8 mouse cellular contexts compared by ENCODE assay signal in the genomic region with DNA sequence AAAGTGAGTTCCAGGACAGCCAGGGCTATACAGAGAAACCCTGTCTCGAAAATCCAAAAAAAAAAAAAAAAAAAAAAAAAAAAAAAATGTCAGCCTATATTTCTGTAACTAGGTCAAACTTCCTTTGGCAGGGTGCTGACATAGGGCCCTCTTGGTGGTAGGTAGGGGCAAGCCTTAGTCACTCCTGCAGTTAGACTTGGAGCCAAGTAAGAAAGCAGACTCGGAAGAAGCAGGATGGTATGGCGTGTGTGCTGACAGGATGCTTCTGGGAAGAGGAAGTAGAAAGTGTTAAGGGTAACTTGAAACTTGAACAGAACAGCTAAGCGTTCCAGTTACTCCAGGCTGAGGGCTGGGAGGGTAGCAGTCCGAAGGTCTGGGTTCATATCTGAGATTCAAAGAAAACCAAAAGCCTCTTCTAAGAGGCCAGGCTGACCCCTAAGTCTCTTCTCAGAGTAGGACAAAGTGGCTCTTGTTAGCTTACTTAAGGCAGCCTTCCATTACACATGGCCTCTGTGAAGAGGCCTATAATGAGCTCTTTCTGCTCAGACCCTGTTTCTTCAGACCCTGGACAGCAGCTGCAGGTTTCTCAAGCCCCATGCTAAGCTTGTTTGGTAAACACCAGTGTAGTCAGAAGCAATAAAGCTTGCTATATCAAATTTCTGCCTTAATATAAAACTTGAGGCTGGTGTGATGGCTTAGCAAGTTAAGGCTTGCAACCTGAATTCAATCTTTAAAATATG. TPM values are rescaled to one million over a fixed set of nuclear protein-coding genes. Genes with fewer than 3 reads are reported as not detected.
A peak's percentile ranks its signal among the peaks of the same experiment; 100 is the strongest.
DNase-seq lines count a peak whose midpoint lies in the region; ATAC-seq and TF ChIP-seq lines count a peak whose summit lies in the region.
"Had no signal": no experiment of that assay in that cellular context is flagged by ENCODE, and none has a peak within 500 bp of the region (broad histone marks: within the 10 kb centered on the region; RNA-seq: fewer than 3 reads in every experiment).

No protein-coding gene starts in this region.

- H3K4me3 ChIP-seq in kidney, postnatal 0 days (replicated peaks; ENCODE audit: low read depth, low read length): no peak overlapping the region
- no peak overlapping the region for H3K4me3 ChIP-seq in bone marrow, adult 2 months (replicated peaks; ENCODE audit: control insufficient read depth, low read depth, low read length)
- no peak overlapping the region for H3K4me3 ChIP-seq in embryonic facial prominence, embryonic 14.5 days (ENCODE audit: low read depth, low read length)
- H3K4me3 ChIP-seq in macrophage (ENCODE audit: inconsistent target): no peak overlapping the region
- H3K4me3 ChIP-seq: midbrain, embryonic 15.5 days had no signal

- H3K4me2 ChIP-seq in kidney, postnatal 0 days (ENCODE audit: low read length): no peak overlapping the region
- H3K4me2 ChIP-seq in embryonic facial prominence, embryonic 14.5 days (ENCODE audit: low read depth, low read length): no peak overlapping the region
- H3K4me2 ChIP-seq: midbrain, embryonic 15.5 days had no signal

- H3K79me2 ChIP-seq in macrophage (ENCODE audit: inconsistent target): peaks cover 69% of the 10 kb centered on the region

- ATAC-seq in kidney, postnatal 0 days (replicated peaks; ENCODE audit: low FRiP score, low read depth): no peak
- ATAC-seq in embryonic facial prominence, embryonic 14.5 days (ENCODE audit: low read depth): no peak

- WGBS in kidney, postnatal 0 days: 54% methylated on average over 5 of the region's 5 CpGs
- 24% methylated on average over 5 of the region's 5 CpGs for WGBS in bone marrow, adult 2 months
- 57% methylated on average over 4 of the region's 5 CpGs for WGBS in embryonic facial prominence, embryonic 14.5 days
- 2% methylated on average over 4 of the region's 5 CpGs for WGBS in macrophage (ENCODE audit: missing documents)

- no peak for TF ChIP-seq CTCF in kidney, postnatal 0 days (IDR thresholded peaks at IDR 0.05; ENCODE audit: low read depth)
- TF ChIP-seq CTCF in bone marrow, adult 2 months (IDR thresholded peaks at IDR 0.05; ENCODE audit: control insufficient read depth, insufficient read depth, low read length): no peak

- no peak overlapping the region for H3K9ac ChIP-seq in kidney, postnatal 0 days (ENCODE audit: low read depth, low read length)
- no peak overlapping the region for H3K9ac ChIP-seq in embryonic facial prominence, embryonic 14.5 days (ENCODE audit: low read depth, low read length)
- H3K9ac ChIP-seq: midbrain, embryonic 15.5 days had no signal

- H3K36me3 ChIP-seq in kidney, postnatal 0 days (ENCODE audit: insufficient read depth, low read length): peaks cover 54% of the 10 kb centered on the region
- H3K36me3 ChIP-seq in embryonic facial prominence, embryonic 14.5 days (ENCODE audit: control insufficient read depth, insufficient read depth, low read length): peaks cover 92% of the 10 kb centered on the region
- H3K36me3 ChIP-seq in macrophage (ENCODE audit: inconsistent target): peaks cover 27% of the 10 kb centered on the region; the same call in 1 of the 2 replicates

- DNase-seq in kidney, postnatal 0 days (ENCODE audit: low spot score): no peak
- DNase-seq in kidney, postnatal 14 days: no peak
- DNase-seq in embryonic facial prominence, embryonic 14.5 days (ENCODE audit: low spot score): peak; percentile 42
- DNase-seq in frontal cortex, postnatal 36 days (ENCODE audit: low spot score in 2 of 2): no peak
- no peak for DNase-seq in gastrocnemius, adult 18-20 months (ENCODE audit: low spot score)

- H3K27me3 ChIP-seq in kidney, postnatal 0 days (ENCODE audit: insufficient read depth, low read length): no peaks in the 10 kb centered on the region
- no peaks in the 10 kb centered on the region for H3K27me3 ChIP-seq in embryonic facial prominence, embryonic 14.5 days (replicated peaks; ENCODE audit: control insufficient read depth, insufficient read depth, low read length)
- H3K27me3 ChIP-seq: midbrain, embryonic 15.5 days had no signal

- no peak for TF ChIP-seq POLR2A in bone marrow, adult 2 months (IDR thresholded peaks at IDR 0.05; ENCODE audit: borderline replicate concordance, control insufficient read depth, low read depth, low read length)

- H3K9me3 ChIP-seq in kidney, postnatal 0 days (replicated peaks; ENCODE audit: low read length): no peaks in the 10 kb centered on the region
- H3K9me3 ChIP-seq in embryonic facial prominence, embryonic 14.5 days (ENCODE audit: control insufficient read depth, low read length): no peaks in the 10 kb centered on the region
- H3K9me3 ChIP-seq: midbrain, embryonic 15.5 days had no signal

- no peaks in the 10 kb centered on the region for H3K4me1 ChIP-seq in kidney, postnatal 0 days (replicated peaks; ENCODE audit: insufficient read depth, low read length)
- H3K4me1 ChIP-seq in bone marrow, adult 2 months (ENCODE audit: control insufficient read depth, insufficient read depth, low read length): peaks cover 5% of the 10 kb centered on the region
- H3K4me1 ChIP-seq in embryonic facial prominence, embryonic 14.5 days (ENCODE audit: control insufficient read depth, insufficient read depth, low read length): no peaks in the 10 kb centered on the region
- H3K4me1 ChIP-seq: midbrain, embryonic 15.5 days had no signal

- peak overlapping the region; percentile 66 for H3K27ac ChIP-seq in kidney, postnatal 0 days
- peak overlapping the region; percentile 36; the same call in 1 of the 2 replicates for H3K27ac ChIP-seq in bone marrow, adult 2 months (ENCODE audit: control insufficient read depth, insufficient read depth, low read depth, low read length, poor library complexity)
- peak overlapping the region; percentile 11; the same call in 1 of the 2 replicates for H3K27ac ChIP-seq in embryonic facial prominence, embryonic 14.5 days (replicated peaks; ENCODE audit: low read depth, low read length)
- peak overlapping the region; percentile 99 for H3K27ac ChIP-seq in macrophage
- H3K27ac ChIP-seq: midbrain, embryonic 15.5 days had no signal

RNA-seq across cellular contexts. Expression of a gene that starts 17.0 kb away (rescaled TPM):
- 22.5 and 24.9 TPM in 2 replicates for polyA plus RNA-seq in kidney, postnatal 0 days (2015; fragmentation: Nextera tagmentation; extraction: Ambion mirVana)
- 5.0 and 6.8 TPM in 2 replicates for polyA plus RNA-seq in bone marrow, adult 2 months (2011; ENCODE audit: insufficient read depth, insufficient read length, low replicate concordance, missing spikeins)
- polyA plus RNA-seq in embryonic facial prominence, embryonic 14.5 days (2014; fragmentation: Nextera tagmentation; extraction: Ambion mirVana): 27.9 and 32.5 TPM in 2 replicates
- 10 to 100 TPM in 14 of 26 experiments, 1 to 10 TPM in 12; 1.8 to 35.2 (median 12.6) TPM for total RNA-seq in macrophage (2018; cell fraction: chromatin; rRNA removed)
- total RNA-seq in macrophage (2018; cell fraction: cytosol; rRNA removed): 1 to 10 TPM; 2.3 to 8.1 (median 5.4) TPM
- 10 to 100 TPM in 9 of 26 experiments, 1 to 10 TPM in 17; 2.0 to 51.1 (median 7.5) TPM for total RNA-seq in macrophage (2018; cell fraction: nucleus; rRNA removed)
- 4.5 to 17.1 TPM (median 5.5 TPM) in 3 replicates for polyA plus RNA-seq in macrophage (2018)
- total RNA-seq in gastrocnemius, adult 18-20 months (2021): 10 to 100 TPM; 30.8 to 31.7 TPM

RNA-seq across cellular contexts. Expression of a gene that starts 31.0 kb away (rescaled TPM):
- polyA plus RNA-seq in kidney, postnatal 0 days (2015; fragmentation: Nextera tagmentation; extraction: Ambion mirVana): 322 and 341 TPM in 2 replicates
- 30.0 and 75.9 TPM in 2 replicates for polyA plus RNA-seq in bone marrow, adult 2 months (2011; ENCODE audit: insufficient read depth, insufficient read length, low replicate concordance, missing spikeins)
- 237 and 249 TPM in 2 replicates for polyA plus RNA-seq in embryonic facial prominence, embryonic 14.5 days (2014; fragmentation: Nextera tagmentation; extraction: Ambion mirVana)
- 100 to 1,000 TPM in 25 of 26 experiments, 10 to 100 TPM in 1; 55.8 to 197 (median 156) TPM for total RNA-seq in macrophage (2018; cell fraction: chromatin; rRNA removed)
- 100 to 1,000 TPM; 190 to 261 (median 233) TPM for total RNA-seq in macrophage (2018; cell fraction: cytosol; rRNA removed)
- 100 to 1,000 TPM; 125 to 269 (median 195) TPM for total RNA-seq in macrophage (2018; cell fraction: nucleus; rRNA removed)
- 216 to 261 TPM (median 249 TPM) in 3 replicates for polyA plus RNA-seq in macrophage (2018)
- 10 to 100 TPM; 80.0 to 89.6 TPM for total RNA-seq in gastrocnemius, adult 18-20 months (2021)

Comparison
In these comparisons a context has a peak if more than half of its experiments do, and no peak if none do; other contexts are left out.
1. H3K27ac ChIP-seq: peak in every context shown above with its lines; median percentile 99 in macrophage; 66 in kidney, postnatal 0 days; 36 in bone marrow, adult 2 months; 11 in embryonic facial prominence, embryonic 14.5 days.